Mouse (Mus musculus) intestine, embryonic 15.5 days (tissue): ENCODE data around the gene Rassf2. TPM values are rescaled to one million over a fixed set of nuclear protein-coding genes. Genes with fewer than 3 reads are reported as not detected.
A peak's percentile ranks its signal among the peaks of the same experiment; 100 is the strongest.

Experiments used
- ATAC-seq: fragments of 200-750 bp; cut with Nextera tagmentation; 2 replicates; pipeline ENCODE4 v1.8.0; 2017; ENCODE audit warnings: moderate TSS enrichment, moderate library complexity
- H3K27ac ChIP-seq: fragments of 300-500 bp; sonication (generic); 2 replicates; pipeline ENCODE4 v1.5.1; 2015; ENCODE audit warnings: mild to moderate bottlenecking, inconsistent platforms
- H3K27me3 ChIP-seq: fragments of 300-500 bp; sonication (generic); replicated peaks from 2 replicates; pipeline ENCODE4 v1.6.1; 2015; ENCODE audit warnings: inconsistent platforms
- H3K36me3 ChIP-seq: fragments of 300-500 bp; sonication (generic); 2 replicates; pipeline ENCODE4 v1.6.1; 2015; ENCODE audit warnings: inconsistent platforms
- H3K4me1 ChIP-seq: fragments of 300-500 bp; sonication (generic); replicated peaks from 2 replicates; pipeline ENCODE4 v1.6.1; 2015; ENCODE audit warnings: inconsistent platforms
- H3K4me2 ChIP-seq: fragments of 300-500 bp; sonication (generic); replicated peaks from 2 replicates; pipeline ENCODE4 v1.6.1; 2015; ENCODE audit warnings: mild to moderate bottlenecking, inconsistent platforms
- H3K4me3 ChIP-seq: fragments of 300-500 bp; sonication (generic); replicated peaks from 2 replicates; pipeline ENCODE4 v1.5.1; 2015; ENCODE audit warnings: inconsistent platforms
- H3K9ac ChIP-seq: fragments of 300-500 bp; sonication (generic); 2 replicates; pipeline ENCODE4 v1.6.1; 2015; ENCODE audit warnings: inconsistent platforms
- H3K9me3 ChIP-seq: fragments of 300-500 bp; sonication (generic); 2 replicates; pipeline ENCODE4 v1.6.1; 2016; ENCODE audit warnings: inconsistent platforms
- WGBS: fragments of 180-500 bp; shearing (Covaris S2); methylation state at CpG from one replicate; pipeline ENCODE4 v1.1.7; 2015; 5-methylcytosine and 5-hydroxymethylcytosine counted together
- polyA plus RNA-seq: library from polyadenylated mRNA; unstranded; fragments of >200 nt; fragmentation: Nextera tagmentation; extraction: Ambion mirVana; gene quantifications from 2 replicates; pipeline ENCODE4 v1.2.1, GENCODE M21; 2015

The Rassf2 gene
- polyA plus RNA-seq, 1 experiment from 2014 or later = 7.6 TPM

DNA sequence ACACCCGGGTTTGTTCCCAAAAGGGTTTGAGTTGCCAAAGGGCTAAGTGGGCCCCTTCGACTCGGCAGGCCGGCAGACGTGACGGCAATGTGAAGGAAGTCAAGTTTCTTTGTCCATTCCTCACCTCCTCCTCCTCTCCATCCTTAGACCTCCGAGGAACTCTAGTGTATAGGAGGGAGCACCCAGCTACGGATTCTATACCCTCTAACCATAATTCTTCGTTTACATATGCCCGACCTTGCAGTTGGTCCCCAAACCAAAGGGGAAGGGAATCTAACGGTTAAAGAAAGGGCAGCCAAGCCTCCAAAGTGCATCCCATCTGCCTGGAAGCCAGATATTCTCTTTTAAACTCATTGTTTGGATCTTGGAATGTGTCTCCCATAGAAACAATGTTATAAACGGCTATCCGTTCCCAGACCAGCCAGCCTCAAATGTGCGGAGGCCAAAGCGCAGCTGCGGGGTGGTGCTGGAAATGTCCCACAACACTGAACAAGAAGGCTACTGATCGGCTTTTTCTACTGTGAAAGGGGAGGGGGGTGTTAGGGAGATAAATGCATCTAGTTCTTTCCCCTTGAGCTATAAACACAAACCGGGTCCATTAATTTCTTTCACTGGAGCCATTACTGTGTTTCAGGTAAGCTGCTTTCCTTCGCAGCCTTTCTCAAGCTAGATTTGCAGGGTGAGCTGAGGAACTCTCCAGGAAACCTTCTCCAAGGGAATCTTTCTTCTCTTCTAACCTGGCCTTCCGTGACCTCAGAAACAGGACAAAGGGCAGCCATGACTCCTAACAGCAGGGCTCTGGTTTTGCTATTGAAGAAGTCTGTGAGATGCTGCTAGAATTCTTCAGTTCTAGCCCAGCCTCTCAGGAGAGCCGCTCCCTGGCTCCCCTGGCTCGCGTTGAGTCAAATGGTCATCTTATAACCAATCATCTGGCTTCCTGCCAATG, 633 bp upstream of the Rassf2 start:
- Histone ChIP-seq H3K4me2 (peak overlapping the region; percentile 98), H3K36me3 (no peaks in the 10 kb centered on the region), H3K9me3 (no peaks in the 10 kb centered on the region), H3K9ac (peak overlapping the region; percentile 41), H3K27ac (peak overlapping the region; percentile 66), H3K27me3 (peaks cover 20% of the 10 kb centered on the region), H3K4me1 (peaks cover 23% of the 10 kb centered on the region), H3K4me3 (peak overlapping the region; percentile 57)
- peak; percentile 27 for ATAC-seq
- 22% methylated on average over 23 of the region's 23 CpGs for WGBS

DNA sequence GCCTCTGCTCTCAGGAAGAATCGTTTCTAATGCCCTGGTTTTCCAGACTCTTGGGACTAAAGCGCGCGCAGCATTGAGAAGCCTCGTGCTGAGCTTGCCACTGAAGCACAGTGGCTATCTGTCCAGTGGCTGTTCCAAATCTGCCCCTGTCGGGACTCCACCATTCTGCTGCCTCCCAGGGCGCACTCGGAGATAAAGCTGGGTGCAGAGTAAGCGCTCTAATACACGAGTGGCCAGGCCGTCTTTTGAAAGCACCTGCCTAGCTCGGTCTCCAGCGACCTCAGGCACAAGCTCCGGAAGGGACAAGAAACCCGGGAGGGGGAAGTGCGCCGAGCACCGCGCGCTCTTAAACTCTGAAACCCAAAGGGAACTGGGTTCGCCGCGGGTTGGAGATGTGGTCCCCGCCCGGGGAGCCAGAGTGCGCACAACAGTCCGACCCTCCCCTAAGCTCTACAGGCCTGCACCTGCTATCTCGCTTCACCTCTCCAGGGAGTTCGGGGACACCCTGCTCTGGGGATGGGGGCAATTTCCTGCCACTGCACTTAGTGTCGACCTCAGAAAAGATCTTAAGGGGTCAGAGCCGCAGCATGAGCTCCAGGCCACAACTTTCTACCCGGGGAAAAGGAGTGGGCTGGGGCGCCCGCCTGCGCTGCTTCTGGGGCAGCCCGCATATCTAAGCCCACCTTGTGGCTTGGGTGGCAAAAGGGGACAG, 1.0 kb downstream of the Rassf2 start:
- Histone ChIP-seq H3K36me3 (no peaks in the 10 kb centered on the region), H3K27ac (peak overlapping the region; percentile 48; the same call in 1 of the 2 replicates), H3K4me1 (peaks cover 23% of the 10 kb centered on the region), H3K4me3 (peak overlapping the region; percentile 57), H3K4me2 (peak overlapping the region; percentile 98), H3K27me3 (peaks cover 20% of the 10 kb centered on the region), H3K9ac (peak overlapping the region; percentile 54), H3K9me3 (no peaks in the 10 kb centered on the region)
- 1% methylated on average over 36 of the region's 36 CpGs for WGBS
- peak; percentile 27 for ATAC-seq

DNA sequence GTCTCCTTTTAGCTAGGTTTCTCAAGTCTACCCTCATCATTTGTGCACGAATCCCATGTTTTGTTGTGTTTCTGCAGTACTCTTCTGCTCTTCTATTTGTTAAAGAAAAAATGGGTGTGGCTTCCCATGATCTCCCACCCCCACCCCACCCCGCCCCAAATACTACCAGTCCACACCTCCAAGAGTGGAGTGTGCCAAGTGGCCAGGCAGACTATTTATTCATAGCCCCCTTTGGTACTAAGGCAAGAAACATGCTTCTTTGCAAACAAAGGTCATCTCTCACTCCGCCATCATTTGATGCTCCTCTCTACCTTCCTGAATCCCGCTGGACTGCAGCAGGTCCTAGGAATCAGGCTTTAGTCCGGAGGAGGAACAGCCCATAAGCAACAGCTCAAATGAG, 2.0 kb downstream of the Rassf2 start:
- WGBS = 48% methylated on average over 5 of the region's 5 CpGs
- Histone ChIP-seq H3K4me3 (peak overlapping the region; percentile 57; the same call in 1 of the 2 replicates), H3K36me3 (no peaks in the 10 kb centered on the region), H3K4me2 (peak overlapping the region; percentile 98), H3K27ac (no peak overlapping the region), H3K9me3 (no peaks in the 10 kb centered on the region), H3K4me1 (peaks cover 23% of the 10 kb centered on the region), H3K9ac (no peak overlapping the region), H3K27me3 (peaks cover 20% of the 10 kb centered on the region)
- ATAC-seq = no peak

DNA sequence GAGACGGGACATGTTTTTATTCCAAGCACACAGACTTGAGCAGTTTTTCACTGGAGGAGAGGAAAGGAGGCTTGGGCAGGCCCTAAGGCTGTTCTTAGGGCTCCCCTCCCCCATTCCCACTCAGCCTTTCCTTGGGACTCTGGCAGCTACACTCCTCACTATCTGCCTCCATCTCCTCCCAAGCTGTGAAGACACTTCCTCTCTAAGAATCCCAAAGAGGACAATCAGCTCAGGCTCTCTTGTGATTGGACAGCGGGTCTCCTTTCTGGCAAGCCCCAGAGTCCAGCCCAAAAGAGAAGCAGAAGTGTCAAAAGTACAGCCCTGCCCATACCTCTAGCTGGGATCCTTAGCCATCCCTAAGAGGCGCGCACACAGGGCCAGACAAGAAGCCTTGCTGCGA, 2.7 kb downstream of the Rassf2 start:
- Histone ChIP-seq H3K27ac (no peak overlapping the region), H3K9ac (no peak overlapping the region), H3K4me2 (peak overlapping the region; percentile 98; the same call in 1 of the 2 replicates), H3K36me3 (no peaks in the 10 kb centered on the region), H3K4me1 (peaks cover 23% of the 10 kb centered on the region), H3K9me3 (no peaks in the 10 kb centered on the region), H3K27me3 (peaks cover 20% of the 10 kb centered on the region), H3K4me3 (no peak overlapping the region)
- 67% methylated on average over 5 of the region's 5 CpGs for WGBS
- ATAC-seq = no peak

DNA sequence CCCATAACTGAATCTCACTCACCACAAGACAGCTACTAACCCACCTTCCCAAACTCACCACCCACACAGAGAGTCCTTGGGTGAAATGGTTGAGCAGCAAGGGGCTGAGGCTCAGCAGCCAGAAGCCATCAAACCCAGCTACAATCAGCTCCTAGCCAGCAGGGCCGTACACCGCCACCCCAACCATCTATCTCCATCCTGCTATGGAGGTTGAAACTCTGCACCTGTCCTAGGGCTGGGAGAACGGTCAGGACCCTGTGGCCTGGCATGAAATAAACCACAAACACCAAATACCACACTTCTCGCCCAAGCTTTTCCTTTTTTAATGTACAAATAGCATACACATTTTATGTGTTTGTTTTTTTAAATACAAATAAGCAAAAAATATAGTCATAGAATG, 6.0 kb downstream of the Rassf2 start:
- WGBS = 76% methylated on average over 4 of the region's 4 CpGs
- ATAC-seq = no peak

DNA sequence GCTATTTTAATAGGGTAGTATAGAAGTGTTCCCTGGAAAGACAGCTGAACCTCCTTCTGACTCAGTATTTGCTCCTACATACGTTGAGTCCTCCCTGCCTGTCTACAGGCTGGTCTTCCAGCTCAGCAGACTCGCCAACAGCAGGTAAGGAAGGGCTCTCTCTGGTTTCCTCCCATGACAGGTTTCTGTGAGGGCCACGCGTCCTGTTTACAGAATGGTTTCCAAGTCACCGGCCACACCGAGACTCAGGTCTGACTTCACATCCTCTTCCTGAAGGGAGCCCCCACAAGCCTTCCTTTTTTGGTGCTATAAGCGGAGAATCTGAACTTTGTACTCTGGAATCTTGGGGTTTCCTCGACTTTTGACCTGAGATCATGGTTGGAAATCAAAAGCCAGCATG, 7.4 kb downstream of the Rassf2 start:
- Histone ChIP-seq H3K4me3 (no peak overlapping the region), H3K27me3 (0 out of 2 replicates have a peak, but pooled peaks cover 2% of the 10 kb centered on the region), H3K36me3 (no peaks in the 10 kb centered on the region), H3K9me3 (no peaks in the 10 kb centered on the region), H3K4me2 (no peak overlapping the region), H3K9ac (no peak overlapping the region), H3K4me1 (0 out of 2 replicates have a peak, but pooled peaks cover 2% of the 10 kb centered on the region), H3K27ac (no peak overlapping the region)
- WGBS = 66% methylated on average over 8 of the region's 8 CpGs
- no peak for ATAC-seq

More for the DNA sequence above, 6.0 kb downstream of the Rassf2 start:
- H3K4me3 ChIP-seq = no peak overlapping the region
- no peaks in the 10 kb centered on the region for H3K36me3 ChIP-seq
- H3K27me3 ChIP-seq = peaks cover 13% of the 10 kb centered on the region
- peaks cover 8% of the 10 kb centered on the region; the same call in 1 of the 2 replicates for H3K4me1 ChIP-seq
- H3K9me3 ChIP-seq = no peaks in the 10 kb centered on the region
- no peak overlapping the region for H3K27ac ChIP-seq
- H3K4me2 ChIP-seq = no peak overlapping the region
- H3K9ac ChIP-seq = no peak overlapping the region

DNA sequence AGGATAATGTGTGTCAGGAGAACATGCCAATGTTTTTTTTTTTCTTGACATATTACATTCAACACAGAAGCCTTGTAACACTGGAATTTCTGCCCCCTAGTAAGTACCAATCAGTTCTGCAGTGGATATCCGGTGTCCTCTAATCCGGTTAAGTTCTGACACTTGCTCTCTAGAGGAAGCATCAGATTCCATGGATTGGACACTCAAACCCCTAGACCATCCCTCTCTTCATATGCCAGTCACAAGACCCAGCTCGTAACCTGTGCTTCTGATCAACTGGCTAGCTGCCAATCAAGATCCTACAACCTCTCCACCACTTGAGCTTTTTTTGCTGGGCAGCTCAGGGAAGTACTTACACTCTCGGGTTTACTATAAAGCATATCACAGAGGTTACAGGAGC, 8.4 kb downstream of the Rassf2 start:
- 0 out of 2 replicates have a peak, but pooled peaks cover 2% of the 10 kb centered on the region for H3K4me1 ChIP-seq
- H3K9ac ChIP-seq = no peak overlapping the region
- H3K9me3 ChIP-seq = no peaks in the 10 kb centered on the region
- no peaks in the 10 kb centered on the region for H3K27me3 ChIP-seq
- H3K4me3 ChIP-seq = no peak overlapping the region
- no peak for ATAC-seq
- H3K4me2 ChIP-seq = no peak overlapping the region
- no peak overlapping the region for H3K27ac ChIP-seq
- 73% methylated on average over 4 of the region's 4 CpGs for WGBS
- H3K36me3 ChIP-seq = no peaks in the 10 kb centered on the region

DNA sequence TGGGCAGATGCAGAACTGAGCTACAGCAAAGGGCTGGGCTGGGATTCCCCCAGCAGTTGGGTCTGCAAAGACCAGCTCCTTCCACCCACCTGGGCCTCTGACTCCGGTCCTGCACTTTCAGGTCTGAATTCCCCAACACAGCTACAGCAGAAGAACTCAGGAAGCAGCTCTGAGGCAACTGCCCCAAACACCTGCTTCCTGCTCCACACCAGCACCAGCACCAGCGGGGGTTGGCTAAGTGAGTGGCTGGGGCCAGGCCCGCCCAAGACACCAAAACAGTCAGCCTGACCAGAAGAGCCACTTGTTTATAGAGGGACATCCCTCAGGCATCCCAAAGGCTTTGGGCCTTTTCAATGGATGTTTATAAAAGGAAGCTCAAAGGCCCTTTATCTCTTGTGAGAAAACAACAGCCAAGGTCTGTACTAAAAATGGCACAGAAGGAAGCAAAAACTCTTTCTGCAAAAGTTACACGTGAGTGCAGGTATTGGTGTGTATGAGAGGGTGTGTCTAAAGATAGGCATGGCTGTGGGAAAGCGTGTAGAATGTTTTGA, 9.0 kb downstream of the Rassf2 start:
- no peaks in the 10 kb centered on the region for H3K9me3 ChIP-seq
- H3K27ac ChIP-seq = peak overlapping the region; percentile 3; the same call in 1 of the 2 replicates
- H3K27me3 ChIP-seq = no peaks in the 10 kb centered on the region
- no peaks in the 10 kb centered on the region for H3K36me3 ChIP-seq
- no peak overlapping the region for H3K4me2 ChIP-seq
- no peak overlapping the region for H3K9ac ChIP-seq
- WGBS = 45% methylated on average over 5 of the region's 5 CpGs
- no peak overlapping the region for H3K4me3 ChIP-seq
- peak; percentile 61; the same call in 1 of the 2 replicates for ATAC-seq
- 0 out of 2 replicates have a peak, but pooled peaks cover 2% of the 10 kb centered on the region for H3K4me1 ChIP-seq

DNA sequence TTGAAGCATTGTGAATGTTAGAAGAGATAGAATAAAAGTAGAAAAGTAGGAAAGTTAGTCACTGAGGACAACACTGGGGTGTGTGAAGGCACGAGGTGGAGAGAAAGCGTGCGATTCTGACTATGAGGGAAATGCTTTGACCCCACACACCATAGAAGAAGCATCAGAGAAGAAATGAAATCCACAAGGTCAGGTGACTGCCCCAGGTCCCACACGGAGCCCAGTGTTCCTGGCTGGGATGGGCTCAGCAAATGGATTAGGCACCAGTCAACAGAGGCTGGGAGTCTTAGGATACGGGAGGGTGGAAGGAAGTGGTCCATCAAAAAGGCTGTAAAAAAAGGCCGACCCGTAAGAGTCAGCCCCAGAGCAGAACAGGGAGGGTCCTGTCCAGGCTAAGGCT, 9.6 kb downstream of the Rassf2 start:
- H3K27me3 ChIP-seq = no peaks in the 10 kb centered on the region
- H3K9ac ChIP-seq = no peak overlapping the region
- WGBS = 66% methylated on average over 7 of the region's 7 CpGs
- H3K4me2 ChIP-seq = no peak overlapping the region
- peak overlapping the region; percentile 3; the same call in 1 of the 2 replicates for H3K27ac ChIP-seq
- 0 out of 2 replicates have a peak, but pooled peaks cover 2% of the 10 kb centered on the region for H3K4me1 ChIP-seq
- no peak overlapping the region for H3K4me3 ChIP-seq
- H3K36me3 ChIP-seq = no peaks in the 10 kb centered on the region
- no peaks in the 10 kb centered on the region for H3K9me3 ChIP-seq
- no peak for ATAC-seq

DNA sequence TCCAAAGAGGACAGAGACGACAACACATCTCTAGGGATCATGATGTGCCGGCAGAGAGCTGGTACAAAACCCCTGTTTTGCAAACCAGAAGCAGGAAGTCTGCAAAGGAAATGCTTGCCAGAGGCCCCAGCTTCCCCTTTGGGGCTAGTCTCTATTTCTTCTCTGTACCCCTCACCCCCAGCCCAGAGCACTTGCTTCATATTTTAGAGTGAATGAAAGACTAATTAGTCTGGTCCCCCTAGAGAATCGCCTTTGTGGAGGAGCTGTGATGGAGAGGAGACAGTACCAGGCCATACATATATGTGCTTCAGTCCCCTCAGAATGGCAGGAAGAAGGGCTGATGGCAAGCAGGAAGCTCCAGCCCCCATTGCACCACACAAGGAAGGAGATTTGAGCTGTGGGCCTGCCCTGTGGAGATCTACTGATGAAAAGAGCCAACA, 10.7 kb downstream of the Rassf2 start:
- H3K36me3 ChIP-seq = no peaks in the 10 kb centered on the region
- WGBS = 75% methylated on average over 3 of the region's 3 CpGs

DNA sequence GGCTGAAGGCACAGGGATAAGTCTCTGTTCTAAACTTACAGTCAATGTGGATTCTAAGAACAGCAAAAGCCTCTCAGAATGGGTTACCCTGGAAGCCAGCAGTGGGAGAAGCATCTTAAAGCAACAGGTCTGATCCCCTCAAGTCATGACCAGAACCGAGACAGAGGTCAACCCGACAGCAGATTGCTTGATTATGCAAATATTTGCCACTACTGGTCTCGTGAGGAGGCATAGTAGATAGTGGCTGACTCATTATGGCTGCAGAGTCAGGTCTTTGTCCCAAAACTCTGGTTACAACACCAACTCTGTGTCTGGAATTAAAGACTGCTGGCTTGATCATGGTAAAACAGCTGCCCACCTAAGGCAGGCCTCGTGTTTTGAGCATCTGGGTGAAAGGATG, 11.9 kb downstream of the Rassf2 start:
- Histone ChIP-seq H3K9ac (no peak overlapping the region), H3K4me2 (no peak overlapping the region), H3K9me3 (no peaks in the 10 kb centered on the region), H3K4me1 (0 out of 2 replicates have a peak, but pooled peaks cover 2% of the 10 kb centered on the region), H3K36me3 (no peaks in the 10 kb centered on the region), H3K4me3 (no peak overlapping the region), H3K27ac (no peak overlapping the region), H3K27me3 (no peaks in the 10 kb centered on the region)
- 43% methylated on average over 4 of the region's 4 CpGs for WGBS
- no peak for ATAC-seq

More for the DNA sequence above, 10.7 kb downstream of the Rassf2 start:
- H3K27me3 ChIP-seq = no peaks in the 10 kb centered on the region
- H3K9me3 ChIP-seq = no peaks in the 10 kb centered on the region
- ATAC-seq = no peak
- 0 out of 2 replicates have a peak, but pooled peaks cover 2% of the 10 kb centered on the region for H3K4me1 ChIP-seq
- H3K9ac ChIP-seq = no peak overlapping the region
- 0 out of 2 replicates have a peak overlapping the region, but pooled peaks have one; percentile 13 for H3K27ac ChIP-seq
- H3K4me3 ChIP-seq = no peak overlapping the region
- no peak overlapping the region for H3K4me2 ChIP-seq

DNA sequence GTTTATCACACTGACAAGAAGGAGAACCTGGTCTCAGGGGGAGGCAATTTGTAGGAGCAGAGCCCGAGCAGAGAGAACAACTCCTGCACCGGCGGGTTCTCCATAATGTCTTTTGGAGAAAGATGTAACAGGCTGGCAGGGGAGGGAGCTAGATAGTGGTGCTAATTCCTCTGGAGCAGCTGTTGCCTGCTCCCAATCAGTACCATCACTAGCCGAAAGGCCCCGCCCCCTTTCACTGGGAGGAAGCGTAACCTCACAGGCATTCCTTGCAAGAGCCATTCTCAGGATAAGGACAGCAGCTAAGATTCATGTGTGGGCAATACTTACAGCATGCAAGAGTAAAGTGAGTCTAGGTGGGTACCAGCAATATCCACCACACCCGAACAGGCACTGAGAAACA, 12.4 kb downstream of the Rassf2 start:
- no peak for ATAC-seq
- Histone ChIP-seq H3K4me3 (no peak overlapping the region), H3K36me3 (no peaks in the 10 kb centered on the region), H3K9ac (no peak overlapping the region), H3K4me2 (no peak overlapping the region), H3K4me1 (0 out of 2 replicates have a peak, but pooled peaks cover 2% of the 10 kb centered on the region), H3K9me3 (no peaks in the 10 kb centered on the region), H3K27ac (no peak overlapping the region), H3K27me3 (no peaks in the 10 kb centered on the region)
- WGBS = 26% methylated on average over 7 of the region's 7 CpGs
